Mouse (Mus musculus) liver, embryonic 16.5 days (tissue): ENCODE measurements around the gene Wbp1l. TPM values are rescaled to one million over a fixed set of nuclear protein-coding genes. Genes with fewer than 3 reads are reported as not detected.

Source experiments
- ATAC-seq: fragments of 200-750 bp; cut with Nextera tagmentation; 2 replicates; pipeline ENCODE4 v1.8.0; 2017; ENCODE audit warnings: low read depth, mild to moderate bottlenecking, moderate number of reproducible peaks, moderate library complexity
- H3K27ac ChIP-seq: fragments of 300-500 bp; sonication (generic); 2 replicates; pipeline ENCODE4 v1.5.1; 2014; ENCODE audit warnings: mild to moderate bottlenecking, low read length
- H3K27me3 ChIP-seq: fragments of 300-500 bp; sonication (generic); 2 replicates; pipeline ENCODE4 v1.6.1; 2014; ENCODE audit warnings: low read depth, low read length, mixed read lengths; ENCODE audit not compliant: control insufficient read depth, insufficient read depth
- H3K36me3 ChIP-seq: fragments of 300-500 bp; sonication (generic); 2 replicates; pipeline ENCODE4 v1.6.1; 2014; ENCODE audit warnings: mild to moderate bottlenecking; ENCODE audit not compliant: control insufficient read depth, insufficient read depth
- H3K4me1 ChIP-seq: fragments of 300-500 bp; sonication (generic); 2 replicates; pipeline ENCODE4 v1.6.1; 2014; ENCODE audit warnings: low read depth, low read length, mixed read lengths; ENCODE audit not compliant: control insufficient read depth
- H3K4me2 ChIP-seq: fragments of 300-500 bp; sonication (generic); 2 replicates; pipeline ENCODE4 v1.6.1; 2014; ENCODE audit warnings: low read depth, low read length, mixed read lengths
- H3K4me3 ChIP-seq: fragments of 300-500 bp; sonication (generic); 2 replicates; pipeline ENCODE4 v1.5.1; 2014; ENCODE audit warnings: low read depth, mild to moderate bottlenecking, low read length
- H3K9ac ChIP-seq: fragments of 300-500 bp; sonication (generic); 2 replicates; pipeline ENCODE4 v1.6.1; 2014; ENCODE audit warnings: low read depth, low read length
- H3K9me3 ChIP-seq: fragments of 300-500 bp; sonication (generic); replicated peaks from 2 replicates; pipeline ENCODE4 v1.6.1; 2016; ENCODE audit warnings: low read length; ENCODE audit not compliant: control insufficient read depth
- WGBS: fragments of 180-500 bp; shearing (Covaris S2); extraction: QIAGEN DNeasy Blood & Tissue Kit; methylation state at CpG from one replicate; pipeline ENCODE4 v1.1.7; 2014; ENCODE audit not compliant: insufficient replicate concordance; 5-methylcytosine and 5-hydroxymethylcytosine counted together
- polyA plus RNA-seq: library from polyadenylated mRNA; unstranded; fragments of >200 nt; fragmentation: Nextera tagmentation; extraction: Ambion mirVana; gene quantifications from 2 replicates; pipeline ENCODE4 v1.2.1, GENCODE M21; 2015

Wbp1l gene
- polyA plus RNA-seq, 1 experiment from 2014 or later, result 31.5 TPM

DNA sequence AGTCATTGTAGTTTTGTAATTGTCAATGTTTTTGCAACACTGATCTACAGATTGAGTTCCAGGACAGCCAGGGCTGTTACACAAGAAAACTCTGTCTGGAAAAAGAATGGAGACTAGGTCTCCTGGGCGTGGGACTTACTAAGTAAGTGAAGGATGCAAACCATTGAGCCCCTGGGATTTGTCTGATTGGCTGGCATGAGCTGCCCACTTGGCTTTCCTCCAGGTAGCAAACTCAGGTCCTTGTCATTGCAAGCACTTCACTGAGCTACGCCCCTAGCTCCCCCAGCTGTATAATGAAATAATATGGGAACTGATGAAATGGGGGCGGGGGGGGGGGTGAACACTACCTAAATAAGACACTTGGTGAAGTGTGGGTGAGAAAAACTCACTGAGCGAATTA is 94.3 kb downstream of the Wbp1l start:
- WGBS, result 72% methylated on average over 4 of the region's 4 CpGs
- Histone ChIP-seq H3K27ac (no peak overlapping the region), H3K36me3 (no peaks in the 10 kb centered on the region), H3K4me1 (peaks cover 11% of the 10 kb centered on the region), H3K9ac (no peak overlapping the region), H3K4me3 (no peak overlapping the region), H3K4me2 (no peak overlapping the region), H3K9me3 (no peaks in the 10 kb centered on the region), H3K27me3 (no peaks in the 10 kb centered on the region)
- ATAC-seq, result no peak

GRCm38 (mm10) chr19:46696482-46696881 is 97.6 kb downstream of the Wbp1l start:
- WGBS, result 84% methylated on average over 8 of the region's 8 CpGs
- H3K27ac ChIP-seq, result no peak overlapping the region
- no peaks in the 10 kb centered on the region for H3K36me3 ChIP-seq
- no peaks in the 10 kb centered on the region for H3K9me3 ChIP-seq
- no peak overlapping the region for H3K4me2 ChIP-seq
- H3K4me1 ChIP-seq, result no peaks in the 10 kb centered on the region; the same call in 1 of the 2 replicates
- no peak overlapping the region for H3K4me3 ChIP-seq
- no peak for ATAC-seq
- no peak overlapping the region for H3K9ac ChIP-seq
- H3K27me3 ChIP-seq, result no peaks in the 10 kb centered on the region

- no peak overlapping the region for H3K4me2 ChIP-seq
- H3K9me3 ChIP-seq, result no peaks in the 10 kb centered on the region
- no peaks in the 10 kb centered on the region for H3K36me3 ChIP-seq
- H3K9ac ChIP-seq, result no peak overlapping the region
- no peak overlapping the region for H3K27ac ChIP-seq
- no peak for ATAC-seq
- H3K27me3 ChIP-seq, result no peaks in the 10 kb centered on the region
- no peaks in the 10 kb centered on the region; the same call in 1 of the 2 replicates for H3K4me1 ChIP-seq
- 84% methylated on average over 7 of the region's 7 CpGs for WGBS
- H3K4me3 ChIP-seq, result no peak overlapping the region
Observed at GRCm38 (mm10) chr19:46696943-46697342, 98.1 kb downstream of the Wbp1l start.

DNA sequence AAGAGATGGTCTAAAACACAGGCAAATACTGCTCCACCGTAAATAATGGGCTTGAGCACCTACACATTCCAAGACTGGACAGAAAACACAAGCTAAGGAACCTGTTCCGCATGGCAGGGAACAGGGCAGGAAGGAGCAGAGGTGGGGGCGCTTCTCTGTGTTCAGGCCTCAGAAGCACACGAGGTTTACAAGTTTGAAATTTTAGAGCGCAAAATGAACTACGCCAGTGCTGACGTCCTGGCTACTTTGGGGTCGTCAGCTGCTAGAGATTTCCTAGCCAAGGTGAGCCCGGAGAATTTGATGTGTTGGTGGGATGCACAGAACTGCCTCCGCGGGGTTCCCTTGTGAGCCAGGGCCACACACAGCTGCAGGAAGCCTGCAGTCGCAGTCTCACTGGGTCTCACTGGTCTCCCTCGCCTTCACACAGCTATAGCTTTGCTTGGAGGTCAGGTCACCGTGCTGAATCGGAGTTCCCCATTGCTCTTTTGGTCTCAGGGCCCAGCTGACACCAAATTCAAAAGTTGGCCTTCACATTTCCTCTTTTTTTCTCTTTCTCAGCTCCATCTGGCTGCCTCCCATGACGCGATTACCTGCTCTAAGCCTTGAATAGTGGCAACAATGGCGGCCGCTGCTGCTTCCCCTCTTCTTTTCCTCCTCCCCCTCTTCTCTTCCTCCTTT is 99.1 kb downstream of the Wbp1l start:
- ATAC-seq, result no peak
- Histone ChIP-seq H3K4me2 (no peak overlapping the region), H3K27ac (no peak overlapping the region)

DNA sequence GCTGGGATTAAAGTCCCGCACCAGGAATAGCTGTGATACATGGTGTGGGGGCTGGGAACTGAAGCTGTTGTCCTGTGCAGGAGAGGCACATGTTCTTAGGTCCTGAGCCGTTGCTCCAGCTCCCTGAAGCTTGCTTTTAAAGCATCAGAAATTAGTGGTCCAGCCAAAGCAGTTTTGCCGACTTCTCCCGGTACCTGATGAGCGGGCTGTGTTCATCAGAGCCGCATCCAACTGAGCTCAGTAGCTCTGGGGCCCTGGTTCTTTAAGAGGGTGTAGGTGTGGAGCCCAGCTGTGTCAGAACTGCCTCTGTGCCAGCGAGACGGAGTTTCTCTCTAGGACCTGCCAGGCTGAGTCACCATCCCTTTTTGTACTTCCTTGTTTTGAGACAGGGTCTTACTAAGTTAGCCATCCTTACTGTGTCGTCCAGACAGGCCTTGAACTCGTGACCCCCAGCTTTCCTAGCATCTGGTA is 100.2 kb downstream of the Wbp1l start:
- Histone ChIP-seq H3K4me3 (no peak overlapping the region), H3K4me2 (no peak overlapping the region), H3K4me1 (no peaks in the 10 kb centered on the region; the same call in 1 of the 2 replicates), H3K27ac (no peak overlapping the region), H3K9me3 (no peaks in the 10 kb centered on the region), H3K27me3 (no peaks in the 10 kb centered on the region), H3K36me3 (no peaks in the 10 kb centered on the region), H3K9ac (no peak overlapping the region)
- ATAC-seq, result no peak
- WGBS, result 50% methylated on average over 10 of the region's 10 CpGs

More for the DNA sequence above, 99.1 kb downstream of the Wbp1l start:
- Histone ChIP-seq H3K9ac (no peak overlapping the region), H3K4me3 (no peak overlapping the region), H3K9me3 (no peaks in the 10 kb centered on the region), H3K36me3 (no peaks in the 10 kb centered on the region), H3K27me3 (no peaks in the 10 kb centered on the region), H3K4me1 (no peaks in the 10 kb centered on the region; the same call in 1 of the 2 replicates)
- 41% methylated on average over 19 of the region's 19 CpGs for WGBS

DNA sequence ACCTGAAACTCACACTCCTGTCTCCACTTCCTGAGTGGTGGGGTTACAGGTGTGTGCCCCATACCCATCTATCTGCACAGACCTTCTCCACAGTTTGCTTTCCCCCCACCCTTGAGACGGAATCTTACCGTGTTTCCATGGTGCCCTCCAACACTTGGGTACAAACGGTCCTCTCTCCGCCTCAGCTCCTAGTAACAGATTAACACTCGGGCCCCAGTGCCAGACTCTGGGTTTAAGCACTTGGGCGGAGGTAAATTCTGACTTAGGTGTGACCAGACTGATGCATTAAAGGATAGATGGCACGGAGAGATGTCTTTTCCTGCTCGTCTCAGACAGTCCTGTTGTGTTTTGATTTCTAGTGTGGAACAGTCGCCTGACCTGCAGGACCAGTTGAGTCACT is 102.3 kb downstream of the Wbp1l start:
- Histone ChIP-seq H3K27ac (no peak overlapping the region), H3K36me3 (no peaks in the 10 kb centered on the region), H3K9me3 (no peaks in the 10 kb centered on the region), H3K27me3 (no peaks in the 10 kb centered on the region), H3K9ac (no peak overlapping the region), H3K4me3 (no peak overlapping the region), H3K4me1 (no peaks in the 10 kb centered on the region; the same call in 1 of the 2 replicates), H3K4me2 (no peak overlapping the region)
- ATAC-seq, result no peak
- WGBS, result 73% methylated on average over 9 of the region's 9 CpGs

GRCm38 (mm10) chr19:46705779-46706495 is 107.1 kb downstream of the Wbp1l start:
- Histone ChIP-seq H3K9ac (no peak overlapping the region), H3K4me1 (peaks cover 11% of the 10 kb centered on the region), H3K4me2 (no peak overlapping the region), H3K9me3 (no peaks in the 10 kb centered on the region), H3K27me3 (no peaks in the 10 kb centered on the region), H3K36me3 (no peaks in the 10 kb centered on the region), H3K27ac (no peak overlapping the region), H3K4me3 (no peak overlapping the region)
- WGBS, result 18% methylated on average over 7 of the region's 7 CpGs
- no peak for ATAC-seq

GRCm38 (mm10) chr19:46706540-46707295 is 107.8 kb downstream of the Wbp1l start:
- H3K4me3 ChIP-seq, result peak overlapping the region; percentile 63
- 39% methylated on average over 9 of the region's 9 CpGs for WGBS
- no peaks in the 10 kb centered on the region for H3K27me3 ChIP-seq
- H3K4me1 ChIP-seq, result peaks cover 11% of the 10 kb centered on the region
- H3K9me3 ChIP-seq, result no peaks in the 10 kb centered on the region
- H3K36me3 ChIP-seq, result no peaks in the 10 kb centered on the region
- H3K4me2 ChIP-seq, result peak overlapping the region; percentile 75
- no peak overlapping the region; the same call in 1 of the 2 replicates for H3K9ac ChIP-seq
- H3K27ac ChIP-seq, result no peak overlapping the region
- ATAC-seq, result no peak
